Mouse (Mus musculus): ENCODE results near the gene Cdsn.

Cdsn gene

GRCm38 (mm10) chr17:35578211-35578610 lies 26.3 kb downstream of the Cdsn start:
- DNase-seq = no peak

- no peak for DNase-seq
Measured at GRCm38 (mm10) chr17:35582900-35583299, 31.0 kb downstream of the Cdsn start.

- peak; percentile 94 for DNase-seq
Measured at GRCm38 (mm10) chr17:35584330-35584937, 32.5 kb downstream of the Cdsn start.

- DNase-seq = no peak
Measured at GRCm38 (mm10) chr17:35587291-35587690, 35.4 kb downstream of the Cdsn start.

GRCm38 (mm10) chr17:35588387-35588786 lies 36.5 kb downstream of the Cdsn start:
- DNase-seq = no peak

- peak; percentile 93 for DNase-seq
Measured at GRCm38 (mm10) chr17:35590410-35591218, 38.7 kb downstream of the Cdsn start.

- no peak for DNase-seq
Measured at GRCm38 (mm10) chr17:35591219-35591578, 39.3 kb downstream of the Cdsn start.

GRCm38 (mm10) chr17:35591731-35592130 lies 39.8 kb downstream of the Cdsn start:
- no peak for DNase-seq

GRCm38 (mm10) chr17:35592131-35592530 lies 40.2 kb downstream of the Cdsn start:
- no peak for DNase-seq

GRCm38 (mm10) chr17:35593786-35594185 lies 41.9 kb downstream of the Cdsn start:
- no peak for DNase-seq

- no peak for DNase-seq
Measured at GRCm38 (mm10) chr17:35594456-35594855, 42.5 kb downstream of the Cdsn start.

- DNase-seq = no peak
Measured at GRCm38 (mm10) chr17:35597399-35597798, 45.5 kb downstream of the Cdsn start.

- DNase-seq = no peak
Measured at GRCm38 (mm10) chr17:35601249-35601648, 49.3 kb downstream of the Cdsn start, which contains the start of gene Sfta2. Gene Sfta2 (plus strand): TSS chr17:35601549.

GRCm38 (mm10) chr17:35601736-35602354 lies 49.9 kb downstream of the Cdsn start:
- DNase-seq = no peak
